Mouse (Mus musculus) heart, adult 18-20 months (tissue): ENCODE measurements at regions not wholly inside any gene's neighbourhood (a gene's known extent, or its start where the extent isn't known, plus 50 kb on each side); places are given as distances from the start of the nearest gene placed in this dataset.
A peak's percentile ranks its signal among the peaks of the same experiment; 100 is the strongest.

Source experiments
- DNase-seq, 2 experiments: peaks; one replicate each; pipeline ENCODE4 v3.0.0; 2021 to 2022; ENCODE audit warnings: mixed read lengths in 1 of 2

DNA sequence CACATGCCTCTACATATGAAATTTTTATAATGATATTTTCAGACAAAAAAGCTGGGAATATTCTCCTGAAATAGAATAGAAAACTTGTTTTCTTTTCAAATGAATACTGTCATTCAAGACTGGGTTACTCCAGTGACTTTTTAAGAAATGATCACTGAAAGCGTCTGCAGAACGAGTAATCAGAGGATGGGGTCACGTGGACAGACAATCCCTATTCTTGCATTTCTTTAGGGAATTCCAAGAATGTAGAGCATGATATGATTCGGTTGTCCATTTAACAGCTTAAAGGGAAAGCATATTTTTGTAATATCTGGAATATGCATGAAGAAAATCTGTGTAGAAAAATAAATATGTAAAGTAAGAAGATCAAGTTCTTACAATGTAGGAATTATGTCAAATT is 65.6 kb downstream of the 4933402N22Rik start:
- DNase-seq: no peak

DNA sequence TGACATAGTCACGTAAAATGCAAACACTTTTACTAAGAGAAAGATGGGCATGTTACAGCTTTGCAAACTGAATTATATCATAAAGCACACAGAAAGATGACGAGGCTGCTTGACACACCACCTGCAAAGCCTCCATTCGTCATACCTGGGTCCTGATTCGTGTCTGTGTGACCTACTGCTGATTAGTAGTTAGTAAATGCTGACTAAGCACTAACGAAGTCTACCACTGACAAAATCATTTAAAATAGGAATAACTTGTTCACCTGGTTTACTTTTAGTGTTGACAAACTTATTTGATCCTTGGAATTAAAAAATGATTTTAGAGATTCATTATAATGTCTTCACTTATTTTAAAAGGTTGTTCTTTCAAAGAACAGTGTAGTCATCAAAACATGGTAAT is 71.3 kb downstream of the 4933402N22Rik start:
- no peak for DNase-seq

DNA sequence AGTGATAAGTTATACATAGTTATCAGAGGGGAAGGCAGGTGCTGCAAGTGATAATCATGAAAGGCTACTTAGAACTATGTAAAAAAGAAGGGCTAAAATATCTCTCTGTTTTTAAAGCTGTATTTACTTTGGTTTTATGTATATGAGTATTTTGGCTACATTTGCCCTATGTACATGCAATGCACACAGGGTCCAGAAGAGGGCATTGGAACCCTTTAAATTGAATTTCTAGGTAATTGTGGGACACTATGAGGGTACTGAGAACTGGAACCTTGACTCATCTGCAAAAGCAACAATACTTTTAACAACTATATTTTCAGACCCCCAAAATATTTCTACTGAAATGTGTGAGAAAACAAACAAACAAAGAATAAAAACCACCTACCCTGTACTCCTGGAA is 82.9 kb downstream of the 4933402N22Rik start:
- DNase-seq: no peak

DNA sequence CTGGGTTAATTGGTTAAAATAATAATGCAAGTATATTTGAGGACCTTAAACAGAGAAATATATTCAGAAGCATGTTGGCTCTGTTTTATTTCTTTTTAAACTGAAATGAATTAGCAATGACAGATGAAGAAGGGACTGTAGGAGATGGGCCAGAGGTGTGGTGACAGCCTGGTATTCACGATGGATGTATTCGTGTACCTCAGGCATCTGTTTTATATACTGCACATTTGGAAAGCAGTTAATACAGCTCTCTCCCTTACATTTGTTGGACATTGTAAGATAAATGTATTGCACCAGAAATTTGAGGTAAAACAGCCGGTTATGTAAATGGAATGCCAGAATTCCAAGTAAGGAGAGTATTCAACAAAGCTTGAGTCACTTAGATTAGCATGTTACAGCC is 88.6 kb downstream of the 4933402N22Rik start:
- DNase-seq: no peak

DNA sequence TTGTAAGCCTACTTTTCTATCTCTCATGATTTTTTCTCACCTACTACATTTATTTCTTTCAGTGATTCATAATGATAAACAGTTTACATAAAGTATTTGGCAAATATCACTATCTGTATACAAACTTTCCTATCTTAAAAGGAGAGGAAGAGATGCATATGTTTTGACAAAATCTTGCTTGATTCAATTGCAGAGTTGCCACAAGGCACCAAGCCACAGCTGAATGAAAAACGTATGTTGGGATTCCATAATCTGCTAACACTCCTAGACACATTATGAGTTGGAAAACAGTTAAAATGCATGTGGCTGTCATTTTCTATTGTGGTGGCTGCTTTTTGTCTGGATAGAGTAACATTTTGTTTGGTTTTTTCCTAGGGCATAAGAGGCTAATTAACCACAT is 98.5 kb downstream of the 4933402N22Rik start:
- no peak for DNase-seq

DNA sequence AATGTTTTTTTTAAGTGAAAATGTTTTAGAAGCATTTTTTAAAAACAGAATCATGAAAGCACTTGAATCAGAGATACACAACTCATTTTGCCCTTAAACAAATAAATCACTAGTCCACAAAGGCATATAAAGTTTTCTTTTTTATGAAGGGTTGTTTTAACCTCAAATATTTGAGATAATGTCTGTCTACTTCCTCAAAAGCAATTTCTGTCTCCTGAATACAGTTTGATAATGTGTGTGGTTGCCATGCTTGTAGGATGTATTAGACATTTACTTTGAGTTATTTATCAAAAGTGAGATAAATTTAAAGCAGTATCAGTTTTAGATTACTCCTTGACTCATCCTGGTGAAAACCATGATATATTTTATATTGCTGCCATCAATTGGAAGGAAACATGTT is 102.6 kb downstream of the 4933402N22Rik start:
- no peak for DNase-seq

DNA sequence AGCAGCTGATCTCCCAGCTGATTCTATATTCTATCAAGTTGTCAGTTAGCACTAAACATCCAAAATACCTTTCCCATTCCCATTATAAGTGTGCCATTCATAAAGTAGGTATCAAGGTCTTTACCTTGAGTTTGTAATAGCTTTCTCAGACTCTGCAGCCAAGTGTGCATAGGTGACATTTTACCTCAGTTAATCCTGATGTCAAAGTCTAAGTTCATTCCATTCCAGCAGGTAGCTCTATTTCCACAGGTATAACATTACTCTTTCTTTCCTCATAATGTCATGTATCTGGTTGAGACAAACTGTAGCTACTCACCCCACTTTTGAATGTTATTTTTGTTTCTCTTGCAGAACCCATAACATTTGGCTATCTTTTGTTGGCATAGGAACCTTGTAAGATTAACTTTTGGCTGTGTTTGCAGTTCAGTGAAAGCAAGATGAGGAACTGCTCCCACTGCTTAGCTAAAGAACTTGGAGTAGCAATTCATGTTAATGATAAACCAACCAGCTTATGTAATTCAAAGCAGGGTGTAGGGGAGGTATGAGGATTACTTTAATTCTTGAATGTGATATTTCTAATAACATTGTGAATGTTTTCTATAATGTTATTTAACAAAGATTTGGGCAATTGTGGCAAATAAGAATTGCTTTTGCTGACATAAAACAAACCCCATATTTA is 107.0 kb downstream of the 4933402N22Rik start:
- no peak for DNase-seq

DNA sequence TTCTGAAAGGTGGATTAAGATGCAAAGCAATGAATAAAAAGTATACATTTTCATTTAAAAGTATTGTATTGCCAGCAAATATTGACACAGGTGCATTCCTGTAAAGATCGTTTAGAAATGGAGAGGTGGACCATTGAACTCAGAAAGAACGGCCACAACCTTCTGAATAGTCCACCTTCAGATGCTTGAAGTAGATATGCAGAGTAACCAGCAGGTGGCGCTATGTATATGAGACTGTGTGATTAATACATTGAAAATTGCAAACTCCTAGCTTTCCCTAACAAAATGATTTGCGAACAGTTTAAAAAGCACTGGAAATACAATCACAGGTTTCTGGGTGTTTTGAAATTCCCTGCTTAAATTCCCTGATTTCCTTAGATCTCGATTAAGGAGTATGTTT is 112.2 kb downstream of the 4933402N22Rik start:
- DNase-seq: peak; percentile 5 to 53

DNA sequence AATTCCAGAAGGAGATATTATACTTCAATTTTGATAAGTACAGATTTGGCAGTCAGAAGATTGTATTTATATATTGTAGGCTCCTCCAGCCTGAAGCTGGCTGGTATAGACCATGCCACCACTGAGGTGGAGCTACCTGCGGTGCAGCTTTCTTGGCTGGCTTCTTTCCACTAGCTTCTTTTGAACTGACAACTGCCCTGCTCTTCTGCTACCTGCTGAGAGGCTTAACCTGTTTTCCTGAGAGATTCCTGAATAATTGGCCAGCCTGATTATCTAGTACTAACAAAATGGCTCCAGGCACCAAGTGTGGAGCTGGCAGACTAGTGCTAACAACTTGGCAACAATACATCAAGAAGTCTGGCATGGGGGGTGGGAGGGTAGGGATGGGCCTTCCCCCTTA is 132.0 kb downstream of the 4933402N22Rik start:
- no peak for DNase-seq

DNA sequence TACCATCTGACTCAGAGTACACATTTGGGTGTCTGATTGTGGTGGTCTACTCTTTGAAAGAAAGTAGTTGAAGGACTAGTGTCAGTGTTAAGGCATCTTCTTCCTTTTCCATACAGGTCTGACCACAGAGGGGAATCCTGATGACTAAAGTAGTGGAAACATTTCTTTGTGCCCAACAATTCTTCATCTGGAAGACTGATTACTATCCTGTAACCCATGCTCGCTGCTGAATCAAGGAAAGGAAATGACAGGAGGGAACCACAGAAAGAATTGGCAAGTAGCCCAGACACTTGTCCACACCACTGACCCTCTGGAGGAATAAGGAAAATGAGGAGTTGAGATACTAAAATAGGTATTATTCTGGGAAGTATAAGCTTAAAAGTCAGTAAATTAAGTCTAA is 162.3 kb downstream of the 4933402N22Rik start:
- no peak for DNase-seq

DNA sequence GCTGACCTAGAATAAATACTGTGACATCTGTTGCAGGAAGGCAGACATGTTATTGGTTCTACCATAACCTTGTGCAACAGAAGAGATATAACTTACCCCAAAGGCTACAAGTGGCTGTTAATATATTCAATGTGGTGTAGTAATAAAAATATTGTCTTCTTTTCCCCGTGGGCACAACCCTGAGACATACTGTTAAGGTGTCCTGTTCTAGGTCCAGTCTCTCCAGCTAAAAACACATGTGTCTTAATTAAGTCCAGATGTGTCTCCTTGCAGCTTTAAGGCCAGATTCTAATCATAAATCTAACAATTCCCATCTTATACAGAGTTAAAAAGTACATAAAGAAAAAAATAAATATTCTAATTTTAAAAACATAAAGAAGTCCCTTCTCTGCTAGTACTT is 175.8 kb downstream of the 4933402N22Rik start:
- no peak for DNase-seq

DNA sequence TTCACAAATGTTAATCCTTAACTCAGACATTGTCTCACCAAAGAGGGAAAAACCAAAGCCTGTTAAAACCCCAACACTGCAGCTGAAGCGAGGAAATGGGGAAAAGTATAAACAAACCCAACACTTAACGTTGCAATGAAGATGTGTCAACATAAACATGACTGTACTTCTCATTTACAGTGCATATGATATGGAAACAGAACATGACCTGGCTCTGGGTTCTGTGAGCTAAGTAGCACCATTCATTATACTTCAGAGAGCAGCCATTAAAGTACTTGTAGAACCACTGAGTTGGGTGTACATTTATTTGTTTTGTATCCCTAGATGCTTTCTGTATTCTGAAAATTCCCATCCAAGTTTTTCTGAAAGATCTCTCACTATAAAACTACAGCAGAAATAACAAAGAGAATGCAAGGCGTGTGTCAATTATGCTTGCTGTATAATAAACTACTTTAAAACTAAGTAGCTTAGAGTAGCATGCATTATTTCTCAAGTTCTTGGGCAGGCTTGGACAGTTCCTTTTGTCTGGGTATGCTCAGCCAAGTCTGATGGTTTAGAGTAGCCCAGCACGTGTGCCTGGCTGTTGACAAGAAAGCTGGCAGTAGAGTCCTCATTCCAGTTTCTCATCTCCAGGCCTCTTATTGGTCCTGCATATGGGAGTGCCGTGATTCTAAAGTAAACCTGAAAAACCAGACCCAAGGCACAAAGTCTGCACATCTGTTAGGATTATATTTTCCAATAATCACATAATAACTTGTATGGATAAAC is 198.9 kb downstream of the 4933402N22Rik start:
- no peak for DNase-seq

DNA sequence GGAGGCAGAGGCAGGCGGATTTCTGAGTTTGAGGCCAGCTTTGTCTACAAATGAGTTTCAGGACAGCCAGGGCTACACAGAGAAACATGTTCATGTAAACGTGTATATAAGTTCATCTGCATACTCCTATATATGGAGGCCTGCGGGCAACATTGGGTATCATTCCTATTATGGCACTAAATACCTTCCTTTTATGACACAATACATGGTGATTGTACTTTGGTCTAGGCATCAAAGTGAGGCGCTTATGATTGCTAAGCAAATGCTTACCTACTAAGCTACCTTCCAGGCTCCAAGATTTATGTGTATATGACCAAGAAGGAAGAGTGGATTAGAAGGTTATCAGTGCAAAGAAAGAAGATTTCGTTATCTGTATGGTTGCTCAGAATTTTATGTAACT is 207.1 kb downstream of the 4933402N22Rik start:
- DNase-seq: no peak

DNA sequence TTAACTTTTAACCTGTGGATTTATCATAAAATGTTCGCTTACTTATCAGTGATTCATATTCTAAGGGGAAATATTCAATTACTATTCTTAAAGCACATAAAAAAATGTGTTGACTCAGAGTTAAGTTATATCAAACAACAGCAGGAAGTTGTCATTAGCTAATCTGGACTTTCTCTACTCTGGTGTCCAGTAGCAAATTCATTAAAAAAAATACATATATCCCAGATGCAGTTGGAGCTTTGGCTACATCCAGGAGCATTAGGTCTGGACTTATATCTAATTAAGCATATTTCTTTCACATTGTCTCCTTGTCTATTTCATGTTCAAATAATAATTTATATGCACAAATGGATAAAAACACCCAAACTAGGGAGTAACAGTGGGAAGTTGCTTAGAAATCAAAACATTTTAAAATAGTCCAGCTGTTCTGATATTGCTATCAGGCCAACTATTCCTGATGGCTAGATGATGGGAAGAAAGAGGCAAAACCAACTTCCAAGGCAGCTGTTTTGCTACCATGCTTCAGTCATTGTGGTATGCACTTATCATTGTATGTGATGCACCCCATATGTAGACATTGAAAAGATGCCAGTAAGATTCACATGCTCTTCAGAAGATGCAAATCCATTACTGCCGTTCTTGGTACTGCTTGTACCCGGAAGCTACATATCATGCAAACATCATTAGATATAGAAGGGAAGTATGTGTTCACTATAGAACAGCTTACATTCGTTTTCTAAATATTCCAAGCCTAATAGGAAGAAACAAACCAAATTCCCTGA is 209.8 kb downstream of the 4933402N22Rik start:
- DNase-seq: peak in 1 of 2 experiments; percentile 2

DNA sequence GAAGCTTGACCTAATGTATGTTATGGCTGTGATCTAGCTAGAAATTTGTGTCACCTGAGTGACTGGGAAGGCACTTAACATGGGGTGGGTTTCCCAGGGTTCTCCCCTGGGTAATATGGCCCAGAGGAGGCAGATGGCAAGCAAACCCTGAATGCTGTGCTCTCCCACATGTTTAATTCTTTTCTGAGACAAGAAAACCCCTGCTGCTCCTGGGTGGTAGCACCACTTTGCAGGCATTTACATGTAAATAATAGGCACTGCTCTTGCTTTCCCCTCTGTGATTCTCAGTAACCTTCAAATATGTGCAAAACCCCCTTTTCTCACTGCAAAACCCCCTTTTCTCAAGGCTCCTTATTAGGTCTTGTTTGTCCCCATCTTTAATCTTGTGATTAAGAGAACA is 221.1 kb downstream of the 4933402N22Rik start:
- DNase-seq: no peak

DNA sequence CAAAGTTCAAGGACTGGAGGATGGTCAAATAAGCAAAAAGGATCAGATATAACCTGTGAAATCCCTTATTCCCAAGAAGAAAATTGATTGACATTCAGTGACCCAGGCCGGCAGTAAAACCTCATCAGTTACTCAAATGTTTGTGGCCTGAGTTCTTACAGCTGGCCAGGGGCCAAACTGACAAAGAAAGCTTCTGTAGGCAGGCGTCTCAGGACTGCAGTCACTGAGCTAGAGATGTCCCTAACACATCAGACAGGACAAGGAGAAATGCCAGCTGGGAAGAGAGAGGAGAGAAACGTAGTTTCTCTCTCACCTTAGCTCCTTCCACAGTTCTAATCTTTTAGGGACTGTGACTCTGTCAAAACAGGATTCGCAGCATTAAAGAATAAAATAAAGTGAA is 229.9 kb upstream of the Sema3d start:
- DNase-seq: no peak

DNA sequence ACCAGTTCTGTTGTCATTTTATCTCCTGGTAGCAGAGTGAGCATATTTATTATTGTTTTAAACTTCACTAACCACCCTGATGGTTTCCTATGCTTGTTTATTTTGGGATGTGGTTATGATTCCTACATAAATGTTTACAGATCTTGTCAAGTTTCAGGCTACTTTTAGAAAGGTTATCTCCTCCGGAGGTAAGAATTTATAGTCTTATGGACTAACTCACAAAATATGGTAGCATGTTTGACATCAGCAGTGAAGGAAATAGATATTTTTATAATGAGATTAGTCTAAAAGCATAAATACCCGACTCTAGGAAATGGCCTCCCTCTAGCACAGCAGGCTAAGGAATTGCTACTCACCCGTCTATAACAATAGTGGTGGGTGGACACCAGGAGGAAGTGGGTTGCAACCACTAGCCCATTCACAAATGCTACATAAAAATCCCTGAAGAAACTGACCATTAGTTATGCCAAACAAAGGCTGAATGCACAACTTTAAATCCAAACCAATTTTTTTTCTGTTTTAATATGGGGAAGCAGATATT is 228.6 kb upstream of the Sema3d start:
- DNase-seq: no peak

DNA sequence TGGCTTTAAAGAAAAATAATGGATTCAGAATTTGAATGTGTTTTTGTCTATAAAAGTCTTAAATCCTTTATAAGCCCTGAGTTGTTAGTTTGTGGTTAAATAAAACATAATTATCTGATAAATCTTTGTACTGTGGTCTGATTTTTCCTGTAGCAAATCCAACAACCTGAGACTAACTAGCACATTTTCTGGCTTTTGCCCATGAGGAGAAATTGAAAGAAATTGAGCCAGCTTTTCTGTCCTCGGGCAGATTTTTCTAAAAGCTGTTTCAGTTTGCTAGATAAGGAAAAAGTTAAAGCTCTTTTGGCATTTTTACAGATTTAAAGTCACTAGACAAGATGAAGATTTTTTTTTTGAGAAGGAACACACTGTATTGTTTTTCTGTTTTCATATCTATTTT is 191.5 kb upstream of the Sema3d start:
- no peak for DNase-seq

DNA sequence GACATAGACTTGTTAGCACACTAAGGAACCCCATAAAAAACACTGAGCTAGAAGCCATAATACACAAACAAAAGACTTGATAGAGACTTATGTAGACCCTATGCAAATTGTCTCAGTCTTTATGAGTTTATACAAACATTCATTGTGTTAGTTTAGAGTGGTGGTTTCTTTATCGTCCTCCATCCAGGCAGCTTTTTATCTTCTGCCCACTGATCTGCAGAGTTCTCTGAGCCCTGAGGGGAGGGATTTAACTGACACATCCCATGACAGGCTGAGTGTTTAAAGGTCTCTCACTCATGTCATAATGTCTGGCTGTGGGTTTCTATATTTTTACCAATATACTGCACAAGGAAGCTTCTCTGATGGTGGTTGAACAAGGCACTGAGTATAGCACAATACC is 175.7 kb upstream of the Sema3d start:
- no peak for DNase-seq

DNA sequence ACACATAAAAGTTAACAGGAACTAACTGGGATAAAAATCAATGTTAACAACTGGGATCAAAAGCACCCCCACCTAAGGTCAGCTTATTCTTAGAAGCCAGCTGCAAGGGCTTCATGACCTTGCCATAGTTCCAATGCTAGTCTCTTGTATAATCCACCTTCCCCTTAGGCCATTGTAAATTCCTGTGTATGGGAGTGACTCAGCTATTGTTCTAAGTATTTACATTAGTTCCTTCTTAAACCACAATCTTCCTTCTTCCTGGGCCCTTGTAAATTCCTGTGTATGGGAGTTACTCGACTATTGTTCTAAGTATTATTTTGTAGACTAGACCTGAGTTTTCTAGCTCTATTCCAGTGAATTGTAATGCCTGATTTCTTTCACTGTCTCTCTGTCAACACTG is 173.6 kb upstream of the Sema3d start:
- DNase-seq: no peak

DNA sequence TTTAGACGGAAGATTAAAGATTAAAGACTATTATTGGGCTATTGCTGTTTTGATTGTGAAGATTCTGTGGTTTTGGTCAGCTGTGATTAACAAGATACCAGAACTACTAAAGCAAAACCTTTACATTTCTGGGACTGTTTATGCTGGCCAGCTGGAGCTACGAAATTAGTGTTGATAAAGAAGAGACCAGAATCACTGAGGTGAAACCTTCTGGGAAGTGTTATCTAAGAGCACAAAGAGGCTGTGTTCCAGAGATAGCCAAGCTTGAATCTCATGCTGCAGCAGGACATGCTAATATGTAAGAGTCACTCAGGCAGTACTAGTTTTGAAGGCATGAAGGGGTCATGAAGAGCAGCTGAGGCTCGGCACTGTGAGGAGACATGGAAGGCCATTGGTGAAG is 169.7 kb upstream of the Sema3d start:
- DNase-seq: no peak

DNA sequence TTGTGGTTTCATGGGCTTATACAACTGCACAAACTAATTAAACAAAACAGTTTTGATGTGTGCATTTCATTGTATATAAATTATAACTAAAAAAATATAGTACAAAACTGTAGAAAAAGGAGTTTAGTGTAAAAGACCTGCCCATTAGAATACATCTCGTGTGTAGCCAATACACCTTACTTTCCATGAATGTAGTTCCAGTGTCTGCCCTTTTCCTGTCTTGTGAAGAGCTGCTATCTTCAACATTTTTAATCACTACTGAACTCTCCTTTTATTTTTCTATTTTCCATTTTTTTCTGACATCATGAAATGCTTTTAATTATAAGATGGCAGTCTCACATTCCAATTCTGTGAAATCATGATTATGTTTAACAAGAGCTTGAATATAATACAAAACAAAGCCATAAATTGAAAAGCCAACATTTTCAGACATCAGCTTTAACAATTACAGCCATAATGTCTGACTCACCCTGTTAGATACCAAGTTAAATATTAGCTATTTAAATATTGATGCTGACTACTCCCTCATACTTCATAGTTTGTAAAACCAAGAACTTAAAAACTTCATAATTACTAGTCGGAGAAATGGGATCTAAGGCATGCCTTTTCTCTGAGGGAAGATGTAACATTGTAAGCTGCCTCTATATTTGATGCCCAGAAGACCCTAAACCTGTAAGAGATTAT is 163.6 kb upstream of the Sema3d start:
- no peak for DNase-seq
